Mouse (Mus musculus) spleen, adult 2 months (tissue): ENCODE results near the gene 4930442H23Rik. TPM values are rescaled to one million over a fixed set of nuclear protein-coding genes. Genes with fewer than 3 reads are reported as not detected.
A peak's percentile ranks its signal among the peaks of the same experiment; 100 is the strongest.

ENCODE experiments used
- DNase-seq, 2 experiments: peaks; one replicate each; pipeline versions ENCODE4 v3.0.0 to v3.0.0-alpha.2; 2012 to 2021; ENCODE audit warnings: low spot score in 2 of 2, low read depth in 1 of 2
- H3K27ac ChIP-seq: fragments of 200-500 bp; 2 replicates; pipeline ENCODE4 v1.5.1; 2012; ENCODE audit warnings: low read length, inconsistent platforms; ENCODE audit not compliant: insufficient read depth
- H3K27me3 ChIP-seq: fragments of 200-500 bp; 2 replicates; pipeline ENCODE4 v1.6.1; 2012; ENCODE audit warnings: mild to moderate bottlenecking, moderate library complexity, low read length, inconsistent platforms; ENCODE audit not compliant: control insufficient read depth, insufficient read depth
- H3K36me3 ChIP-seq: fragments of 200-500 bp; 2 replicates; pipeline ENCODE4 v1.6.1; 2012; ENCODE audit warnings: mild to moderate bottlenecking, low read length, inconsistent platforms; ENCODE audit not compliant: control insufficient read depth, insufficient read depth
- H3K4me1 ChIP-seq: fragments of 200-500 bp; 2 replicates; pipeline ENCODE4 v1.6.1; 2011; ENCODE audit warnings: inconsistent platforms; ENCODE audit not compliant: control insufficient read depth, insufficient read depth, insufficient read length
- H3K4me3 ChIP-seq: fragments of 200-500 bp; 2 replicates; pipeline ENCODE4 v1.5.1; 2011; ENCODE audit warnings: mild to moderate bottlenecking, inconsistent platforms; ENCODE audit not compliant: insufficient read depth, insufficient read length; ENCODE audit errors: extremely low read depth
- CTCF ChIP-seq: fragments of 200-500 bp; IDR thresholded peaks from 2 replicates; pipeline ENCODE4 v1.5.1; 2011; ENCODE audit warnings: mild to moderate bottlenecking, inconsistent platforms; ENCODE audit not compliant: insufficient read depth, insufficient read length, insufficient replicate concordance; ENCODE audit errors: extremely low read depth
- POLR2A ChIP-seq: fragments of 200-500 bp; IDR thresholded peaks from 2 replicates; pipeline ENCODE4 v1.6.1; 2011; ENCODE audit warnings: low read depth, low read length, inconsistent platforms
- WGBS: fragments of 180-500 bp; shearing (Covaris S2); methylation state at CpG from one replicate; pipeline ENCODE4 v1.1.7; 2018; 5-methylcytosine and 5-hydroxymethylcytosine counted together
- polyA plus RNA-seq: library from polyadenylated mRNA; depleted of rRNA; stranded (reverse); fragments of >200 nt; gene quantifications from 2 replicates; pipeline ENCODE4 v1.2.3, GENCODE M21; 2012

The 4930442H23Rik gene
- polyA plus RNA-seq, 1 experiment: not detected

DNA sequence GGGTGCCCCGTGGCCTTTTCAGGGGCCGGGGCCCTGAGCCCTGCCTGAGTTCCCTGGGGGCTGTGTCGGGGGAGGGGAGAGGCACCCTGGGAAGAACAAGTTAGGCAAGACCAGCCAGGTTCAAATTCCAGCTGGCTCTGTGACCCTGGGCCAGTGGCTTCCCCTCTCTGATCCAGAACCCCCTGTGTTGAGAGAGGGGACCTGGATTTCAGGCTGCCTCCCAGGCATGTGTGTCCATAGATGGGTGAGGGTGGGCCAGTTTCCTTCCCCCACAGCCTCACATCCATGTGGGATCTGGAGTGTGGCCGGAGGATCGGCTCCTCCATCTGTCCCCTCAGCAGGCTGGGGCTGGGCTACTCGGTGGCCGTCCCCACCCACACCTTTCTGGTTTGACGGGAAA is 43.6 kb downstream of the 4930442H23Rik start:
- peak overlapping the region; percentile 18; the same call in 1 of the 2 replicates for H3K4me3 ChIP-seq
- peak overlapping the region; percentile 14; the same call in 1 of the 2 replicates for H3K27ac ChIP-seq
- TF ChIP-seq POLR2A (no peak), CTCF (no peak)
- 37% methylated on average over 8 of the region's 8 CpGs for WGBS
- DNase-seq: no peak
- H3K4me1 ChIP-seq: peaks cover 34% of the 10 kb centered on the region
- H3K36me3 ChIP-seq: peaks cover 15% of the 10 kb centered on the region
- no peaks in the 10 kb centered on the region for H3K27me3 ChIP-seq

DNA sequence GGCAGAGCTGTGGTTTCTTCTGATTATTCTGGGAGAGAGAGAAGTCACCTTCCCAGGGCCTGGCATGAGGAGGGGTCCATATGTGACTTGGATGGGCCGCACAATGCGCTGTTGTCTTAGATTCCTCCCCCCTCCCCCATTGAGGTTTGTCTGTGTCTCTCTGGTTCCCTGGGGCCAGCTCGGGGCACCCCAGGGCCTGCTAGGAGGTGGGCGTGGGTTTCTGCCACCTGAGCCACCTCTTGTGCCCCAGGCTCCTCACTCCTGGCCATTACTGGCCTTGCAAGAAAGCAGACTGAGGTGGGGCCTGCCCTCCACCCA is 44.2 kb downstream of the 4930442H23Rik start:
- 59% methylated on average over 4 of the region's 4 CpGs for WGBS
- no peak overlapping the region for H3K4me3 ChIP-seq

DNA sequence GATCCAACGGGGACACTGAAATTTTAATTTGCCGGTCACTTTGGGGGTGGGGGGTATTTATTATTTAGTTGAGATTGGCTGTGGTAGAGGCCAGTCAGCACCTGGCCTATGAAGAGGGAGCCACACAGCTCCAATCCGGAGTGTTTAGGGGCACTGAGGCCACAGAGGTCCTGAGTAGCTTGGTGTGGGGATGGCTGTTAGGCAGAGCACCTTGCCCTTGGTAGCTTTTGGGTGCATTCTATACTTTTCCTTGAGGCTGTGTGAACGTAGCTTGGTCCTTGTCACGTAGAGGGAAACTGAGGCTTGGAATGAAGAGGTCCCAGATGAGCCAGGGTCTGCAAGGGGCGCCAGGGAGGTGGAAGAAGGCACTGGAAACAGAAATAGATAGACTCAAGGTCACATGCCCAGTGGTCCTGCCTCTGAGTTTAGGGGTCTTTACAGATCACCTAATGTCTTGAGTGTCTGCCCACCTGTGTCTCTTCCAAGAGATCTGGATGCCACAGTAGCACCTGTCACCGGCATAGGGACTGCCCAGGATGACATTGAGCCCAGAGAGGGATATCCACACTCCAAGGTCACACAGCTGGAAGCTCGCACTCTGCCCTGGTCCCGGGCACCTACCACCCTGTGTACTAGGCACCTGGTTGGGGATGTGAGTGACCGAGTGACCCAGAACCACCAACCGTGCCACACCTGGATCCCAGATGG is 44.7 kb downstream of the 4930442H23Rik start:
- peaks cover 4% of the 10 kb centered on the region for H3K36me3 ChIP-seq
- TF ChIP-seq POLR2A (no peak), CTCF (no peak)
- no peak for DNase-seq
- H3K4me3 ChIP-seq: peak overlapping the region; percentile 83
- H3K27ac ChIP-seq: peak overlapping the region; percentile 34; the same call in 1 of the 2 replicates
- H3K27me3 ChIP-seq: no peaks in the 10 kb centered on the region
- H3K4me1 ChIP-seq: peaks cover 40% of the 10 kb centered on the region
- WGBS: 49% methylated on average over 11 of the region's 11 CpGs

More for the DNA sequence above, 44.2 kb downstream of the 4930442H23Rik start:
- H3K36me3 ChIP-seq: peaks cover 9% of the 10 kb centered on the region
- TF ChIP-seq POLR2A: no peak
- TF ChIP-seq CTCF: no peak
- H3K27me3 ChIP-seq: no peaks in the 10 kb centered on the region
- H3K4me1 ChIP-seq: peaks cover 37% of the 10 kb centered on the region
- DNase-seq: no peak
- H3K27ac ChIP-seq: peak overlapping the region; percentile 34; the same call in 1 of the 2 replicates

GRCm38 (mm10) chr10:81138131-81138782 is 45.4 kb downstream of the 4930442H23Rik start:
- Histone ChIP-seq H3K4me1 (peaks cover 42% of the 10 kb centered on the region), H3K27ac (peak overlapping the region; percentile 95), H3K36me3 (no peaks in the 10 kb centered on the region; the same call in 1 of the 2 replicates), H3K4me3 (peak overlapping the region; percentile 83), H3K27me3 (no peaks in the 10 kb centered on the region)
- WGBS: 1% methylated on average over 23 of the region's 24 CpGs
- TF ChIP-seq CTCF: no peak
- no peak for TF ChIP-seq POLR2A
- peak; percentile 65 to 72 for DNase-seq

DNA sequence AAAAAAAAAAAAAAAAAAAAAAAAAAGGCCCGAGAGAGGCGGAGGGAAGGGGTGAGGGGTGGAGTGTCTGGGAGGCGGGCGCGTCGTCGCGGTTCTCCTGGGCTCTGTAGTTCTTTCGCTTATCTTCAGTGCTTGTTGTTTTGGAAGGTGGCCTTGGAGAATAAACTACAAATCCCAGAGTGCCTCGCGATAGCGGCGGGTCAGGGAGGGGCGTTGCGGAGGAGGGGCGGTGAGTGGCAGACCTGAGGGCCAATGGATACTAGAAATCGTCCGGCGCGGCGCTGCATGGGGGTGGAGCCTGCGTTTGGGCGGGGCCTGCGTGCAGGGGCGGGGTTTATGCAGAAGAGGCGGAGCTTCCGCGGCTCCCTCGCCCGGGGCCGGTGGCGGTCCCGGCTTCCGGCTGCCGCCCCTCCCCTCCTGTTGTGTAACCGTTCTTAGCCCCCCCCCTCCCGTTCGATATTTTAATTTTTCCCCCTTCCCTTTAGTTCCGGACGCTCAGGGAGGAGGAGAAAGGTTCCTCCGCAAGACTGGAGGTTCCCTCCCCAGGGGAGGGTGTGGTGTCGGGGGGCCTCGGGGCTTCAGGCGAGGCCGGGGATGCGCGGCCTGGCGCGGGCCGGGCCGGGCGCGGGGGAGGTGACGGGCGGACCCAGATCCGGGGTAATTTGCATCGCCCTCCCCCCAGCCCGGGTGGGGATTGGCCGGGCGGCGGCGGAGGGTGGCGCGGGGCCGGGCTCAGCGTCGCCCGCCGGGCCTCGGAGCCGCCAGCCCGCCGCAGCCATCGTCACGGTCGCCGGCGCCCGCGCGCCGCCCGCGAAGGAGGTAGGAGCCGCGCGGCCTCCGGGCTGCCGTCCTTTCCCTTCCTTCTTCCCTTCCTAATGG is 46.2 kb downstream of the 4930442H23Rik start:
- peak overlapping the region; percentile 83 for H3K4me3 ChIP-seq
- no peak for TF ChIP-seq CTCF
- TF ChIP-seq POLR2A: no peak
- 1% methylated on average over 72 of the region's 89 CpGs for WGBS

GRCm38 (mm10) chr10:81136706-81137231 is 46.9 kb downstream of the 4930442H23Rik start:
- H3K4me3 ChIP-seq: peak overlapping the region; percentile 81
- H3K36me3 ChIP-seq: no peaks in the 10 kb centered on the region
- no peak for TF ChIP-seq CTCF
- TF ChIP-seq POLR2A: no peak
- H3K27me3 ChIP-seq: no peaks in the 10 kb centered on the region
- peak in 1 of 2 experiments; percentile 72 for DNase-seq
- under 1% methylated on average over 48 of the region's 50 CpGs for WGBS
- H3K27ac ChIP-seq: peak overlapping the region; percentile 95
- peaks cover 39% of the 10 kb centered on the region for H3K4me1 ChIP-seq

More for the DNA sequence above, 46.2 kb downstream of the 4930442H23Rik start:
- Histone ChIP-seq H3K27me3 (no peaks in the 10 kb centered on the region), H3K36me3 (no peaks in the 10 kb centered on the region), H3K4me1 (peaks cover 42% of the 10 kb centered on the region), H3K27ac (peak overlapping the region; percentile 95)
- DNase-seq: peak; percentile 98
